Mouse (Mus musculus) thymus, adult 2 months (tissue): ENCODE measurements around the gene Zfp746.

Source experiments
- CTCF ChIP-seq: fragments of 200-500 bp; IDR thresholded peaks from 2 replicates; pipeline ENCODE4 v1.5.1; 2012; ENCODE audit warnings: mild to moderate bottlenecking, control low read depth, low read length, moderate library complexity, borderline replicate concordance; ENCODE audit not compliant: control insufficient read depth, poor library complexity, insufficient read depth; ENCODE audit errors: extremely low read depth
- POLR2A ChIP-seq: fragments of 200-500 bp; IDR thresholded peaks from 2 replicates; pipeline ENCODE4 v1.6.1; 2012; ENCODE audit warnings: mild to moderate bottlenecking, low read length, control low read depth, moderate library complexity; ENCODE audit not compliant: control insufficient read depth, poor library complexity, insufficient read depth; ENCODE audit errors: extremely low read depth

GRCm38 (mm10) chr6:48081021-48081420 is 5.4 kb downstream of the Zfp746 start:
- TF ChIP-seq CTCF (no peak), POLR2A (no peak)
